Mouse (Mus musculus): Measurements from ENCODE around the gene Trim31. TPM values are rescaled to one million over a fixed set of nuclear protein-coding genes. Genes with fewer than 3 reads are reported as not detected.

Gene Trim31
- total and polyA plus RNA-seq, 2 experiments from 2014 or later: not detected

- no peak overlapping the region for H3K9ac ChIP-seq (replicated peaks; ENCODE audit: low read length, poor library complexity, severe bottlenecking)
- no peak for ATAC-seq (ENCODE audit: low FRiP score)
- DNase-seq (ENCODE audit: low spot score): no peak
- no peaks in the 10 kb centered on the region for H3K4me1 ChIP-seq (ENCODE audit: insufficient read depth, low read length)
- H3K4me3 ChIP-seq (ENCODE audit: low read depth, low read length): no peak overlapping the region
- H3K4me2 ChIP-seq (ENCODE audit: low read depth, low read length, poor library complexity, severe bottlenecking): no peak overlapping the region
- WGBS: 80% methylated on average over 6 of the region's 6 CpGs
- no peak overlapping the region for H3K27ac ChIP-seq (ENCODE audit: low read depth, low read length)
- no peaks in the 10 kb centered on the region for H3K36me3 ChIP-seq (ENCODE audit: insufficient read depth, low read length)
- H3K9me3 ChIP-seq (ENCODE audit: low read length): no peaks in the 10 kb centered on the region
- TF ChIP-seq CTCF (IDR thresholded peaks at IDR 0.05): no peak
- no peaks in the 10 kb centered on the region for H3K27me3 ChIP-seq (ENCODE audit: insufficient read depth, low read length)
These were observed 32.3 kb downstream of the Trim31 start for GRCm38 (mm10) chr17:36930233-36930632.

- Histone ChIP-seq H3K4me1 (ENCODE audit: insufficient read depth, low read length) (no peaks in the 10 kb centered on the region), H3K27ac (ENCODE audit: low read depth, low read length) (no peak overlapping the region), H3K27me3 (ENCODE audit: insufficient read depth, low read length) (no peaks in the 10 kb centered on the region), H3K4me2 (ENCODE audit: low read depth, low read length, poor library complexity, severe bottlenecking) (no peak overlapping the region), H3K9ac (replicated peaks; ENCODE audit: low read length, poor library complexity, severe bottlenecking) (no peak overlapping the region), H3K36me3 (ENCODE audit: insufficient read depth, low read length) (no peaks in the 10 kb centered on the region), H3K9me3 (ENCODE audit: low read length) (no peaks in the 10 kb centered on the region), H3K4me3 (ENCODE audit: low read depth, low read length) (no peak overlapping the region)
- DNase-seq (ENCODE audit: low spot score) (no peak), ATAC-seq (ENCODE audit: low FRiP score) (no peak)
- 83% methylated on average over 4 of the region's 4 CpGs for WGBS
- TF ChIP-seq CTCF (IDR thresholded peaks at IDR 0.05): no peak
These were observed 33.2 kb downstream of the Trim31 start for GRCm38 (mm10) chr17:36931130-36931529.

GRCm38 (mm10) chr17:36931806-36932205 is 33.9 kb downstream of the Trim31 start:
- Histone ChIP-seq H3K4me2 (ENCODE audit: low read depth, low read length, poor library complexity, severe bottlenecking) (no peak overlapping the region), H3K36me3 (ENCODE audit: insufficient read depth, low read length) (no peaks in the 10 kb centered on the region), H3K27ac (ENCODE audit: low read depth, low read length) (no peak overlapping the region), H3K9me3 (ENCODE audit: low read length) (no peaks in the 10 kb centered on the region), H3K27me3 (ENCODE audit: insufficient read depth, low read length) (no peaks in the 10 kb centered on the region), H3K9ac (replicated peaks; ENCODE audit: low read length, poor library complexity, severe bottlenecking) (no peak overlapping the region), H3K4me3 (ENCODE audit: low read depth, low read length) (no peak overlapping the region), H3K4me1 (ENCODE audit: insufficient read depth, low read length) (no peaks in the 10 kb centered on the region)
- ATAC-seq (ENCODE audit: low FRiP score) (no peak), DNase-seq (ENCODE audit: low spot score) (no peak)
- no peak for TF ChIP-seq CTCF (IDR thresholded peaks at IDR 0.05)
- 79% methylated on average over 2 of the region's 2 CpGs for WGBS

GRCm38 (mm10) chr17:36938056-36938455 is 40.1 kb downstream of the Trim31 start:
- H3K9me3 ChIP-seq (ENCODE audit: low read length): no peaks in the 10 kb centered on the region
- H3K4me2 ChIP-seq (ENCODE audit: low read depth, low read length, poor library complexity, severe bottlenecking): no peak overlapping the region
- H3K4me3 ChIP-seq (ENCODE audit: low read depth, low read length): no peak overlapping the region
- peaks cover 13% of the 10 kb centered on the region for H3K27me3 ChIP-seq (ENCODE audit: insufficient read depth, low read length)
- no peak overlapping the region for H3K27ac ChIP-seq (ENCODE audit: low read depth, low read length)
- H3K36me3 ChIP-seq (ENCODE audit: insufficient read depth, low read length): no peaks in the 10 kb centered on the region
- DNase-seq (ENCODE audit: low spot score): no peak
- 89% methylated on average over 2 of the region's 2 CpGs for WGBS
- no peak overlapping the region for H3K9ac ChIP-seq (replicated peaks; ENCODE audit: low read length, poor library complexity, severe bottlenecking)
- no peaks in the 10 kb centered on the region for H3K4me1 ChIP-seq (ENCODE audit: insufficient read depth, low read length)
- no peak for TF ChIP-seq CTCF (IDR thresholded peaks at IDR 0.05)
- ATAC-seq (ENCODE audit: low FRiP score): no peak

- 64% methylated on average over 10 of the region's 10 CpGs for WGBS
- H3K9ac ChIP-seq (replicated peaks; ENCODE audit: low read length, poor library complexity, severe bottlenecking): no peak overlapping the region
These were observed 44.5 kb downstream of the Trim31 start for GRCm38 (mm10) chr17:36942391-36942790.

GRCm38 (mm10) chr17:36942791-36943471 is 45.0 kb downstream of the Trim31 start, which contains the start of gene Rnf39:
TSS of gene Rnf39 (plus strand) at chr17:36942918.
- H3K4me3 ChIP-seq (ENCODE audit: low read depth, low read length): peak within 1 kb of the TSS; percentile 37
- no peak for DNase-seq (ENCODE audit: low spot score)
- H3K9ac ChIP-seq (replicated peaks; ENCODE audit: low read length, poor library complexity, severe bottlenecking): peak within 1 kb of the TSS; percentile 48; the same call in 1 of the 2 replicates
- peaks cover 23% of the 10 kb centered on the region for H3K27me3 ChIP-seq (ENCODE audit: insufficient read depth, low read length)
- TF ChIP-seq CTCF (IDR thresholded peaks at IDR 0.05): no peak
- H3K4me1 ChIP-seq (ENCODE audit: insufficient read depth, low read length): peaks cover 4% of the 10 kb centered on the region; the same call in 1 of the 2 replicates
- H3K36me3 ChIP-seq (ENCODE audit: insufficient read depth, low read length): no peaks in the 10 kb centered on the region
- H3K4me2 ChIP-seq (ENCODE audit: low read depth, low read length, poor library complexity, severe bottlenecking): peak within 1 kb of the TSS; percentile 67
- 6% methylated on average over 48 of the region's 59 CpGs for WGBS
- 0 out of 2 replicates have a peak, but pooled peaks have one; percentile 2 for ATAC-seq (ENCODE audit: low FRiP score)
- H3K27ac ChIP-seq (ENCODE audit: low read depth, low read length): no peak within 1 kb of the TSS
- H3K9me3 ChIP-seq (ENCODE audit: low read length): no peaks in the 10 kb centered on the region

More at GRCm38 (mm10) chr17:36942391-36942790, 44.5 kb downstream of the Trim31 start:
- DNase-seq (ENCODE audit: low spot score): no peak
- no peak for TF ChIP-seq CTCF (IDR thresholded peaks at IDR 0.05)
- peaks cover 4% of the 10 kb centered on the region; the same call in 1 of the 2 replicates for H3K4me1 ChIP-seq (ENCODE audit: insufficient read depth, low read length)
- no peaks in the 10 kb centered on the region for H3K9me3 ChIP-seq (ENCODE audit: low read length)
- no peak overlapping the region for H3K27ac ChIP-seq (ENCODE audit: low read depth, low read length)
- H3K27me3 ChIP-seq (ENCODE audit: insufficient read depth, low read length): peaks cover 23% of the 10 kb centered on the region
- no peaks in the 10 kb centered on the region for H3K36me3 ChIP-seq (ENCODE audit: insufficient read depth, low read length)
- peak overlapping the region; percentile 67 for H3K4me2 ChIP-seq (ENCODE audit: low read depth, low read length, poor library complexity, severe bottlenecking)
- no peak for ATAC-seq (ENCODE audit: low FRiP score)
- peak overlapping the region; percentile 37; the same call in 1 of the 2 replicates for H3K4me3 ChIP-seq (ENCODE audit: low read depth, low read length)
